14 mouse cellular contexts compared by ENCODE assay signal in the genomic region with DNA sequence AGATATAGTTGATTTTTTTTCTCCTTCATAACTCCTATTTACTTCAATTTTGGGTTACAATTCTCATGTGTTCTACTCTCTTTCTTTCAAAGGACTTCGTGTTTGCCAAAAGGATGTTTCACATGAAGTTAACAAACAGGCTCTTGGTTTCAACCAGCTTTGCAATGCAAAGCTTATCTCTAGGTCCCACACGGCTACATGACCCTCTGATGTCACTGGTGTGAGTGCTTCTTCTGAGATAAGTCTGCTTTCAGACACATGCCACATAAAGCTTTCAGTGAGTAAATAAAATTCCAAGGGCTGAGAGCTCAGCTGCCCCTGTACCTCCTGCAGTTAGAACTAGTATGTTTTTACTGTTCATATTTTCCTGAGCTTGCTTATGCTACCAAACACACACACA. TPM values are rescaled to one million over a fixed set of nuclear protein-coding genes. Genes with fewer than 3 reads are reported as not detected.
A peak's percentile ranks its signal among the peaks of the same experiment; 100 is the strongest.
DNase-seq lines count a peak whose midpoint lies in the region; ATAC-seq and TF ChIP-seq lines count a peak whose summit lies in the region.
"Had no signal": no experiment of that assay in that cellular context is flagged by ENCODE, and none has a peak within 500 bp of the region (broad histone marks: within the 10 kb centered on the region; RNA-seq: fewer than 3 reads in every experiment).

No protein-coding gene starts in this region.

- TF ChIP-seq EP300 in liver, embryonic 14.5 days (IDR thresholded peaks at IDR 0.05; ENCODE audit: low read depth) = peak; percentile 97

- no peaks in the 10 kb centered on the region; the same call in 1 of the 2 replicates for H3K4me1 ChIP-seq in lung, embryonic 15.5 days
- H3K4me1 ChIP-seq in liver, embryonic 14.5 days (replicated peaks; ENCODE audit: control insufficient read depth in 2 of 2, insufficient read depth in 2 of 2, low read length in 1 of 2) = peaks cover 39% of the 10 kb centered on the region in 2 experiments
- H3K4me1 ChIP-seq in stomach, embryonic 16.5 days (ENCODE audit: control insufficient read depth, insufficient read depth, low read length) = peaks cover 3% of the 10 kb centered on the region; the same call in 1 of the 2 replicates
- no peaks in the 10 kb centered on the region for H3K4me1 ChIP-seq in forebrain, embryonic 16.5 days (replicated peaks; ENCODE audit: control insufficient read depth, insufficient read depth, low read length)
- H3K4me1 ChIP-seq: midbrain, embryonic 15.5 days; neural tube, embryonic 15.5 days had no signal

- no peaks in the 10 kb centered on the region for H3K9me3 ChIP-seq in lung, embryonic 15.5 days
- H3K9me3 ChIP-seq in liver, embryonic 14.5 days (ENCODE audit: control insufficient read depth, low read length) = no peaks in the 10 kb centered on the region
- H3K9me3 ChIP-seq in stomach, embryonic 16.5 days (replicated peaks; ENCODE audit: control insufficient read depth, low read length) = no peaks in the 10 kb centered on the region
- H3K9me3 ChIP-seq in forebrain, embryonic 16.5 days (ENCODE audit: control insufficient read depth, low read length) = no peaks in the 10 kb centered on the region
- H3K9me3 ChIP-seq: midbrain, embryonic 15.5 days; neural tube, embryonic 15.5 days had no signal

- no peak overlapping the region for H3K9ac ChIP-seq in lung, embryonic 15.5 days
- H3K9ac ChIP-seq in liver, embryonic 14.5 days (replicated peaks) = peak overlapping the region; percentile 66
- no peak overlapping the region for H3K9ac ChIP-seq in stomach, embryonic 16.5 days (ENCODE audit: low read length)
- no peak overlapping the region for H3K9ac ChIP-seq in forebrain, embryonic 16.5 days (replicated peaks; ENCODE audit: low read depth, low read length)
- H3K9ac ChIP-seq: midbrain, embryonic 15.5 days; neural tube, embryonic 15.5 days had no signal

- no peak overlapping the region for H3K4me2 ChIP-seq in lung, embryonic 15.5 days
- H3K4me2 ChIP-seq in liver, embryonic 14.5 days (ENCODE audit: low read depth) = peak overlapping the region; percentile 72
- no peak overlapping the region for H3K4me2 ChIP-seq in stomach, embryonic 16.5 days (ENCODE audit: low read depth, low read length)
- H3K4me2 ChIP-seq in forebrain, embryonic 16.5 days (ENCODE audit: low read length) = no peak overlapping the region
- H3K4me2 ChIP-seq: midbrain, embryonic 15.5 days; neural tube, embryonic 15.5 days had no signal

- no peaks in the 10 kb centered on the region for H3K36me3 ChIP-seq in lung, embryonic 15.5 days
- no peaks in the 10 kb centered on the region for H3K36me3 ChIP-seq in liver, embryonic 14.5 days (replicated peaks; ENCODE audit: control insufficient read depth, insufficient read depth, low read depth)
- no peaks in the 10 kb centered on the region for H3K36me3 ChIP-seq in stomach, embryonic 16.5 days (ENCODE audit: control insufficient read depth, insufficient read depth, low read length)
- H3K36me3 ChIP-seq in forebrain, embryonic 16.5 days (ENCODE audit: control insufficient read depth, insufficient read depth) = no peaks in the 10 kb centered on the region
- H3K36me3 ChIP-seq: midbrain, embryonic 15.5 days; neural tube, embryonic 15.5 days had no signal

- no peaks in the 10 kb centered on the region for H3K27me3 ChIP-seq in lung, embryonic 15.5 days
- no peaks in the 10 kb centered on the region for H3K27me3 ChIP-seq in liver, embryonic 14.5 days (ENCODE audit: control insufficient read depth, insufficient read depth, low read length)
- H3K27me3 ChIP-seq in stomach, embryonic 16.5 days (ENCODE audit: control insufficient read depth, insufficient read depth, low read length) = no peaks in the 10 kb centered on the region
- H3K27me3 ChIP-seq in forebrain, embryonic 16.5 days (replicated peaks; ENCODE audit: control insufficient read depth, insufficient read depth, low read length) = no peaks in the 10 kb centered on the region
- H3K27me3 ChIP-seq: midbrain, embryonic 15.5 days; neural tube, embryonic 15.5 days had no signal

- peak; percentile 49; the same call in 1 of the 2 replicates for ATAC-seq in lung, embryonic 15.5 days (ENCODE audit: borderline replicate concordance, extremely low read depth, low FRiP score, low TSS enrichment)
- peak; percentile 95 for ATAC-seq in liver, embryonic 14.5 days (ENCODE audit: insufficient read depth)
- 0 out of 2 replicates have a peak, but pooled peaks have one; percentile 56 for ATAC-seq in stomach, embryonic 16.5 days (ENCODE audit: insufficient read depth, low FRiP score)
- no peak for ATAC-seq in forebrain, embryonic 16.5 days
- ATAC-seq: midbrain, embryonic 15.5 days had no signal

- 20% methylated on average over 2 of the region's 2 CpGs for WGBS in lung, embryonic 15.5 days
- 3% methylated on average over 2 of the region's 2 CpGs for WGBS in liver, embryonic 14.5 days (ENCODE audit: insufficient replicate concordance)
- 35% methylated on average over 2 of the region's 2 CpGs for WGBS in stomach, embryonic 16.5 days
- WGBS in forebrain, embryonic 16.5 days = 77% methylated on average over 2 of the region's 2 CpGs

- TF ChIP-seq CTCF in liver, embryonic 14.5 days (IDR thresholded peaks at IDR 0.05; ENCODE audit: low read depth) = no peak

- H3K27ac ChIP-seq in lung, embryonic 15.5 days = no peak overlapping the region
- H3K27ac ChIP-seq in liver, embryonic 14.5 days = peak overlapping the region; percentile 99
- no peak overlapping the region for H3K27ac ChIP-seq in stomach, embryonic 16.5 days (ENCODE audit: low read length)
- no peak overlapping the region for H3K27ac ChIP-seq in forebrain, embryonic 16.5 days (ENCODE audit: low read length)
- H3K27ac ChIP-seq: midbrain, embryonic 15.5 days; neural tube, embryonic 15.5 days had no signal

- H3K4me3 ChIP-seq in lung, embryonic 15.5 days = no peak overlapping the region
- peak overlapping the region in 1 of 2 experiments; percentile 26; a peak in 1 of 4 replicates for H3K4me3 ChIP-seq in liver, embryonic 14.5 days (ENCODE audit: insufficient read depth in 1 of 2, low read depth in 2 of 2, low read length in 2 of 2)
- H3K4me3 ChIP-seq in stomach, embryonic 16.5 days (replicated peaks; ENCODE audit: low read length) = no peak overlapping the region
- H3K4me3 ChIP-seq in forebrain, embryonic 16.5 days (replicated peaks; ENCODE audit: low read length) = no peak overlapping the region
- H3K4me3 ChIP-seq: midbrain, embryonic 15.5 days; neural tube, embryonic 15.5 days had no signal

- DNase-seq in lung, adult 18-20 months = no peak
- peak; percentile 86 for DNase-seq in c-Kit-positive CD71-positive TER-119-negative erythroid progenitor cells, embryonic 14.5 days (ENCODE audit: low read depth)
- peak; percentile 93 to 94 (median 93) for DNase-seq in liver, embryonic 14.5 days (ENCODE audit: low read depth in 3 of 3, low spot score in 3 of 3)
- no peak for DNase-seq in cerebellum, adult 9-11 months
- DNase-seq: gastrocnemius, postnatal 14 days; heart, postnatal 14 days; kidney, adult 8-10 months; right cerebral cortex, postnatal 14 days; thymus, adult 18-20 months had no signal

RNA-seq across cellular contexts. Expression of gene Suco, which starts 18.1 kb away (rescaled TPM):
- 18.8 and 22.4 TPM in 2 replicates for polyA plus RNA-seq in lung, embryonic 15.5 days (2015; fragmentation: Nextera tagmentation; extraction: Ambion mirVana)
- 5.0 and 6.9 TPM in 2 replicates for polyA plus RNA-seq in liver, embryonic 14.5 days (2012; rRNA removed)
- polyA plus RNA-seq in liver, embryonic 14.5 days (2014; fragmentation: Nextera tagmentation; extraction: Ambion mirVana) = 11.1 and 11.2 TPM in 2 replicates
- 17.2 and 26.6 TPM in 2 replicates for polyA plus RNA-seq in stomach, embryonic 16.5 days (2015; fragmentation: Nextera tagmentation; extraction: Ambion mirVana)
- 19.4 and 26.8 TPM in 2 replicates for polyA plus RNA-seq in forebrain, embryonic 16.5 days (2015; fragmentation: Nextera tagmentation; extraction: Ambion mirVana)

Comparison
In these comparisons a context has a peak if more than half of its experiments do, and no peak if none do; other contexts are left out.
1. DNase-seq: peak in c-Kit-positive CD71-positive TER-119-negative erythroid progenitor cells, embryonic 14.5 days (single experiment) and liver, embryonic 14.5 days (3 of 3); none in lung, adult 18-20 months (0 of 2) and cerebellum, adult 9-11 months (single experiment).